Mouse (Mus musculus): ENCODE results near the gene 4921507P07Rik.

GRCm38 (mm10) chr6:50566141-50566996, 30.1 kb downstream of the 4921507P07Rik start, which contains the start of gene Cycs:
- TF ChIP-seq CTCF (IDR thresholded peaks at IDR 0.05; ENCODE audit: control insufficient read depth, insufficient read depth, low read length) (peak; percentile 46; the same call in 1 of the 2 replicates), POLR2A (IDR thresholded peaks at IDR 0.05; ENCODE audit: borderline replicate concordance, control insufficient read depth, low read depth, low read length) (peak; percentile 94)

Data from bone marrow, adult 2 months (tissue).